Mouse (Mus musculus): ENCODE results near the gene Zmynd8.

Gene Zmynd8

DNA sequence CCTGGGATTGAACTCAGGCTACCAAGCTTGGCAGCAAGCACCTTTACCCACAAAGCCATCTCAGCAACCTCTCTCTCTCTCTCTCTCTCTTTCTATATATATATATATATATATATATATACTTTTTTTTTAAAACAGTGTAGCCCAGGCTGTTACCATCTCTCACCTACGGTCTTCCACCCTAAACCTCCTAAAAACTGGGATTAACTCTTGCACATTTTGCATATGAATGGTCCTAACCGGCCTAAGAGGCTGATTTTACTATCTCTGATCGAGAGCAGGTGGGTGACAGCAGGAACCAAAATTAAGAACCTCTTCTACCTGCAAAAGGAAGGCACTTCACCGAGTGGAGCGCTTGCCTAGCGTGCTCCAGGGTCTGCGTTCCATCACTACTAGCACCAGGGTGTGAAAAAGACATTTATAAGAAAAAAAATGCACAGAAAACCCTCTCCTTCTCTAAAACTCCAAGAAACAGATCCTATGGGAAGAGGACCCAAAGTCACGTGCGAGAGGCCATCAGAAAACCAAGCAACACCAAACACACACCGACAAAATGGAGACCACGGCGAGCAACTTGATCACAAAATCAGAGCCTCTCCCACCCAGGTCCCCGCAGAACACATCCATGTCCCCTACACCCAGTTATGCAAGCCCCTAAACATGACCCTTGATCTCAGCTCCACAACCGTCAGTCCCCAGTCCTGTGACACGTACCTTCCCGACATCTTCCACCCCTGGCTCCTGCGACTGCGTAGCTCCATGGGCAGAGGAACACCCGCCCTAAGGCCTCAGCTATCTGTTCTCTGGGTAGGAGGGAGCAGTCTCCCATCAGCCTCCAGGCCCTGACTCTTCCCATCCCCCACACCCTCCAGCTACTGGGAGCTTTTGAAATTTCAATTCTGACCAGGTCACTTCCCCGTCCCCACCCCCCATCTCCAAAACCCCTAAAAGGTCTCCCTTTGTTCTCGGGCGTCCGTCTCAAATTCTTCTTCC is at the start of gene Zmynd8:
Gene Zmynd8, minus strand, starts transcription at position 815 of the 993 bp plus-strand sequence.
- DNase-seq (ENCODE audit: low spot score in 2 of 2), result no peak

DNA sequence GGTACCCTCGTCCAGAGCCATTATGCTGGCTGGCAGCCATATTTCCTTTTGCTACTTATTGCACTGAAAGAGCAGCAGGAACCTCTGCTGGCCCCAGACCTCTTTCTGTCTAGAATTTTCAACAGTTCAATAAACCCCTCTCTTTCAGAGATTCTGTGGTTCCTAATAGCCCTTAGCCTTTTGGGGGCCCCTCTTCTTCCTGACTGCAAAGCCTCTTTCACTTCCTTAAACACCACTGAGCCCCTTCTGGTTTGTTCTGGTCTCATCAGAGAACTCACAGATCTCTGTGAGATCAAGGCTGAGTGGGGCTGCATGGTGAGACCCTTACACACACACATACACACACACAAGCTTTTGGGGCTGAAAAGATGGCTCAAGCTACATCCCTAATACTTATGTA is 49.2 kb upstream of the Zmynd8 start:
- DNase-seq (ENCODE audit: low spot score in 2 of 2), result no peak

DNA sequence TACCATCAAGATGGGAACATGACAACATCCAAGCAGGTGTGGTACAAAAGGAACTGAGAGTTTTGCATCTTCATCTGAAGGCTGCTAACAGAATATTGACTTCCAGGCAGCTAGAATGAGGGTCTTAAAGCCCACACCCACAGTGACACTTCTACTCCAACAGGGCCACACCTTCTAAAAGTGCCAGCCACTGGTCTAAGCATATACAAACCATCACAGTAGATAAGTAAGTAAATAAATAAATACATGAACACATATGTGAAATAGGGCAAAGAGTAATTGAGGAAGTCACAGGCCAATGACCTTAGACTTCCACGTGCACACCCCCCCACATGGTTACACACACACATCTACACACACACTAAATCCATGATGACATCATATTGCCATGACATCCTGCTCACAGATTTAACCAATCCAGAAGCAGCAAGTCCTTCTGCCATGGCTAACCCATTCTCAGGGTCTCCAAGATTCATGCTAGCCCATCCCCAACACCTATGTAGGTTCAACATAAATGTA is 47.3 kb upstream of the Zmynd8 start:
- no peak for DNase-seq (ENCODE audit: low spot score in 2 of 2)

DNA sequence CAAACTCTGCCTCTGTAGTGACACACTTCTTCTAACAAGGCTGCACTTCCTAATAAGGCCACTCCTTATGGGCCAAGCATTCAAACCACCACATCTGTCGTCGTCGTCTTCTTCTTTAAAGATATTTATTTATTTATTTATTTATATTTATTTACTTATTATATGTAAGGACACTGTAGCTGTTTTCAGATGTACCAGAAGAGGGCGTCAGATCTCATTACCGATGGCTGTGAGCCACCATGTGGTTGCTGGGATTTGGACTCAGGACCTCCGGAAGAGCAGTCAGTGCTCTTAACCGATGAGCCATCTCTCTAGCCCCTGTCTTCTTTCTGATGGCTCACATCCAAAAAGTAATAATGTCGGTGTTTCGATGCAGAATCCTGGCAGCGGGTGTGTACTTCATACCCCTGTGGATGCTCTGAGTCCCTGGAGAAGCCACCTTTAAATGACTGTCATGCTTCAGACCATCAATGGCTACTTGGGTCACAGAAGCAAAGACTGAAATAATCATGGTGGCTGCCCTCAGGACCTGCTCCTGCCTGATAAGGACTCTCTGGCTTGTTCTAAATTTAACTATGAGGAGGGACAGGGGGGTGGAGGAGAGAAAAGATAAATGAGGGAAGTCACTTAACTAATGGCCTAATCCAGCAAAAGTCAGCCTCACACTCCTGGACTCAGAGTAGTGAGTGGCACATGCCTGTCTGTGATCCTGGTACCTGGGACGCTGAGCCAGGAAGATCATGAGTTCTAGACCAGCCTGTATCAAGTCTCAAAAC is 45.9 kb upstream of the Zmynd8 start:
- no peak for DNase-seq (ENCODE audit: low spot score in 2 of 2)

DNA sequence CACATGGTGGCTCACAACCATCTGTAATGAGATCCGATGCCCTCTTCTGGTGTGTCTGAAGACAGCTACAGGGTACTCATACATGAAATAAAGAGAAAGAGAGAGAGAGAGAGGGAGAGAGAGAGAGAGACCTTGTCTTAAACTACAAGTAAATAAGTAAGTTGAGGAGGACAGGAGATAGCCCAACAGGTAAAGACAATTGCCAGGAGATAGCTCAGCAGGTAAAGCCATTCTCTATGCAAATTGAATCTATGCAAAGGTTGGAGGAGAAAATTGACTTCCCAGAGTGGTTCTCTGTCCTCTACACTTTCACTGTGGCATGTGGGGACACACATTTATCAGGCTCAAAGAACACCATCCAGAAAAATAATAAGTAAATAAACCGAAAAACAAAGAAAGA is 44.3 kb upstream of the Zmynd8 start:
- no peak for DNase-seq (ENCODE audit: low spot score in 2 of 2)

DNA sequence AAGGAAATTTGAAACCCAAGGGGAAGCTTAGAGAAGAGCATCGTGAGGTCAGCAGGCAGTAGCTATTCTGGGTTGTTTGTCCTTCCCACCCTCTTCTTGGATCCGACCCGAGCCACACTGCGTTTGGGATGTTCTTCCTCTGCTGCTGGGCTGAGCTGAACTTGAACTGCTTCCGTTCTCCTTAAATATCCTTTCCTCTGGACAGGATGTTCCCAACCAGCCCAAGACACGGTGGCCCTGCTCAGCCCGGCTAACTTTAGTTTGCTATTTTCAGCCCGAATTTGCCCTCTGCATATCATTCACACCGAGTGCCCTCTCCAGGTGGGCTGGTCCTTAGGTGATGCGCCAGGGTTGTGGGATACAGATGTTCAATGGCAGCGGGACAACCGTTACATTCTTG is 37.3 kb upstream of the Zmynd8 start:
- no peak for DNase-seq (ENCODE audit: low spot score in 2 of 2)

DNA sequence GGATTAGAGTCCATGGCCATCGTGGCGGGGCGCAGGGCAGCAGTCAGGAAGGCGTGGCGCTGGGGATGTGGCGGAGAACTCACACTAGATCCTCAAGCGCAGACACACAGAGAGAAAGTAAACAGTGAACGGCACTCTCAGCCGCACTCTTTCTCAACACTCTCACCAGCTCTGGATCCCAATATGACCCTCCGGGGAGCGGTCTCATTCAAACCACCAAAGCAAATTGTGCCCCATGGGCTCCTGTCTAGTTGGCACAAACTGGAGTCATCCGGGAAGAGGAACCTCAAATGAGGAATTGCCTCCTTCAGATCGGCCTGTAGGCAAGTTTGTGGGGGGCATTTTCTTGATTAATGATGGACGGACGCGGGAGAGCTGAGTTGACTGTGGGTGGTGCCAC is 28.9 kb upstream of the Zmynd8 start:
- no peak for DNase-seq (ENCODE audit: low spot score in 2 of 2)

DNA sequence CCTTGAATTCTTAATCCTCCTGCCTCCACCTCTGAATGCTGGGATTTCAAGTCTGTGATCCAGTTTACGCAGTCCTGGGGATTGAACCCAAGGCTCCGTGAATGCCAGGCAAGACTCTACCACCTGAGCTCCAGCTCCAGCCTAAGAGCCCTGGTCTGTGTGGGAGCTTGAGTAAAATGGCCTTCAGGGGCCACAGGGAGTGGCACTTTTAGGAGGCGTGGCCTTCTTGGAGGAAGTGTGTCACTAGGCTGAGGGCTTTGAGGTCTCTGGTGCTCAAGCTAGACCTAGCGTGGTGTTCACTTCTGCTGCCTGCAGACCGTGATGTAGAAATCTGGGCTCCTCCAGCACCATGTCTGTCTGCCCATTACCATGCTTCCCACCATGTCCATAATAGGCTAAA is 27.4 kb upstream of the Zmynd8 start:
- DNase-seq (ENCODE audit: low spot score in 2 of 2), result no peak

DNA sequence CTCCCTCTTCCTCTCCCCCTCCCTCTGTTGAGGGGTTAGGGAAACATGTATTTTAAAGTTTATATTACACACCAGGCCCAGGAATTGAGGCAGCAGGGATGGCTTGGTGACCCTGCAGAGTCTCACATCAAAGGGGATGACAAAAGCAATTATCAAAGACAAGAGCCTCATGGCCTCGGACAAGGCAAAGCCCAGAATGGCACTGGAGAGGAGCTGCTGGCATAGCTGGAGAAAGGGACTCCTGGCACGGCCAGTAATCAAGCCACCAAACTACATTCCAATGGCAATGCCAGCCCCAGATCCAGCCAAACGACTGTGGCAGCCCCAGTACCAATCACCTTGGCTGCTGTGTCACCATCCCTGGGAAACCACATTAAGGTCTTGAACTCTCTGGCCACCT is 26.3 kb upstream of the Zmynd8 start:
- DNase-seq (ENCODE audit: low spot score in 2 of 2), result no peak

DNA sequence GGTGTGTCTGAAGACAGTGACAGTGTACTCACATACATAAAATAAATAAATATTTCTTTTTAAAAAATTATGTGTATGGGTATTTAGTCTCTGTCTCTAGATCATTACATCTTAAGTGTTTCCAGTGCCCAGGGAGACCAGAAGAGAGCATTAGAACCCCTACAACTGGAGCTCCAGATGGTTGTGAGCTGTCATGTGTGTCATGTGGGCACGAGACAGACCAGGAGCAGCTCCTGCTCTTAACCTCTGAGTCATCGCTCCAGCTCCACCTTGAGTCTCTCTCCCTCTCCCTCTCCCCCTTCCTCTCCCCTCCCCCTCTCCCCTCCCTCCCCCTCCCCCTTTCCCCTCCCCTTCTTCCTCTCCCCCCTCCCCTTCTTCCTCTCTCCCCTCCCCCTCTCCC is 25.9 kb upstream of the Zmynd8 start:
- no peak for DNase-seq (ENCODE audit: low spot score in 2 of 2)

DNA sequence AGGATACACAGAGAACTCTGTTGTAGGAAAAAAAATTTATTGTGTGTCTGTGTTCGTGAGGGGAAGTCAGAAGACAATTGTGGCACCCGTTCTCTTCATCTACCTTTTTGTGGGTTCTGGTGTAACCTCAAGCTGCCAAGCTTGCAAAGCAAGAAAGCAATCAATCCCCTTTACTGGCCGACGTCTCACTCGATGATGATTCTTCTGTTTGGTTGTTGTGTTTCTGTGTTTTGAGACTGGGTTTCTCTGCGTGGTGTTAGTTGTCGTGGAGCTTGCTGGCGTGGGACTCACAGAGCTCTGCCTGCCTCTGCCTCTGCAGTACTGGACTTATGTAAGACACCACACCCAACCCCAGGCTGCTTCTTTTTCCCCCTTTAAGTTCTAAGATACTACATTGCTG is 24.9 kb upstream of the Zmynd8 start:
- DNase-seq (ENCODE audit: low spot score in 2 of 2), result no peak

DNA sequence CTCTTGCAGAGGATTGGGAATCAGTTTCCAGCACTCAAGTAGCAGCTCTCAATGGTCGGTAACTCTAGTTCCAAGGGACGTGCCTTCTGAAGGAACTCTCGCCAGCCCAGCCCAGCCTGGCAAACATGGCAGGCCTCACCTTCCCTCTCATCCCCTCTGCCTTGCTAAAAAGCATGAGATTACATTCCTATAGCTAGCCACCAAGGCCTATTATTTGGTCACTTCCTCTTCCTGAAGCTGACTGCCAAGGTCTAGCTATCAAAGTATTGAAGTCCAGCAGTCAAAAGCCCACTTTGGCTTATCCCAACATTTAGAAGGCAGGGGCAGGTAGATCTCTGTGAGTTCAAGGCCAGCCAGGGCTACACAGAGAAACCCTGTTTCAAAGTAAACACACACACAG is 24.2 kb upstream of the Zmynd8 start:
- DNase-seq (ENCODE audit: low spot score in 2 of 2), result no peak

DNA sequence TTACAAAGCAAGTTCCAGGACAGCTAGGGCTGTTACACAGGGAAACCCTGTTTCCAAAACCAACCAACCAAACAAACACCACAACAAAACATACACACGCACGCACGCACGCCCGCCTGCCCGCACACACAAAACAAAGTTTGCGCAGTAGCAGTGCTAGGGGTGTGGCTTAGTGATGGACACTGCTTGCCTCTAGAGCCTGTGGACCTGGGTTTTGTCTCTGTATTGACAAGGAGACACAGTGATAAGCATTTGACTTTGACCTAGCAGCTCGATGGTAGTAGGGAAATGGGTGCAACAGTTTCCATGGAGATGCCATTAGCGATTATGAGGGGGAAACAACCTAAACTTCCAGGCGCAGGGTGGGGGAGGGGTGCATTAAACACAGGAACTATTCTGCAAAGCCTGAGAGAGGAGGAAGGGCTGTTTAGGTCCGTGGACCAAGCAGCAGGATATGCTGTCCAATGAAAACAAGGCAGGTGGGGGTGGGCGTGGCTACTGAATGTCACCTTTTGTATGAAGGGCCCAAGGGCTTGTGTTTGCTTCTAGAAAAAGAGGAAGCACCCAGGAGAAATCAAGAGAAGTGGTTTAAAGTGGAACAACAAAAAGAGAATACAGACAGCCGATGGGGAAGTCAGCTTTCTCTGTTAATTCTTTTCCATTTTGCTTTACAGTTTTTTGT is 23.4 kb upstream of the Zmynd8 start:
- DNase-seq (ENCODE audit: low spot score in 2 of 2), result no peak

DNA sequence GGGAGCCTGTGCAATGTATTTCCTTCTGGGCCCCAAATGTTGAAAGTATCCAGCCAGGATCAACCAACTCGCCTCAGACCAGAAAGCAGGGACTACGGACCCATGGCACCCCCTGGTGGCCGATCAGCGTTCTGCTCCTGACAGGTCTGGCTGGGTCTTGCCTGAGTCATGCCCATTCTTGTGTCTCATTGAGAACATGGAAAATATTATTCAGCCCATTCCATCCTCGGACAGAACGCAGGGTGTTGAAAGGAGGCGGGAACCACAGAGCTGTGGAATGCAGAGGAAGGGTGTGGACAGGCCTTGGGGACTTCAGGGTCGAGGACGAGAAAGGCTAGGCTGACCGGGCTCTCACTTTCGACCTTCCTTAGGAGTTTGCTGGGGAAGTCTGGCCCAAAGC is 15.5 kb upstream of the Zmynd8 start:
- peak; percentile 97 for DNase-seq (ENCODE audit: low spot score in 2 of 2)

DNA sequence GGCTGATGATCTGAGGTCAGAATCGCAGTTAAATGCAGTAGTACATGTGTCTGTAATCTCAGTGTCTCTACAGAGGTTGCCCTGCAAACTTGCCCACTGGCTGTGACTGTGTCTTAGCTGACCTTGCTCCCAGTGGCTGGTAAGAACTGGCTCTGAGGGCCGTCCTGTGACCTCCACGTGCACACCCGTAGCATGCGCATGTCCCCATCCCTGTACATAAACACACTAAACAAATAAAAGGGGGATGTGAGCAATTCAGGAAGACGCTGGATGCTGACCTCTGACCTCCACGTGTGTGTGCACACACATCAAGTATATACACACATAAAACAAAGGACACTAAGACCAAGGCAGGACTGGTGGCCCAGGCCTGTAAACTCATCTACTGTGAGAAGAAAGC is 14.3 kb upstream of the Zmynd8 start:
- DNase-seq (ENCODE audit: low spot score in 2 of 2), result no peak

DNA sequence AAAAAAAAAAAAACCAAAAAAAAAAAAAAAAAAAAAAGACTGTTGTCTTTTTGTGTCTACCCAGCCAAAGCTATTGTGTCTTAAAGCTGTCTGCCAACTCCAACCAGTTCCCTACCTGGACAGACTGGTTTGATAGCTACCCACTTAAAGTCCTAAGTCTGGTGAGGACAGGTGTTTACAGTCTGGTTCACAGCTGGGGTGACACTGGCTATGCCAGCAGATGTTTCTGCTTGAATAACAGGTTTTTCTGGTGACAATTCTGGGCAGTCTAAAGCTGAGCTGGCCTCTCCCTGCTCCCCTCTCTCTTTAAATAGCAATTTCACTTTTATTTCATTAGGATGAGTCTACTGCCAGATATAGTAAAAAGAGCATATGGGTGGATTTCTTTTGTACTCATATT is 10.9 kb upstream of the Zmynd8 start:
- DNase-seq (ENCODE audit: low spot score in 2 of 2), result no peak

DNA sequence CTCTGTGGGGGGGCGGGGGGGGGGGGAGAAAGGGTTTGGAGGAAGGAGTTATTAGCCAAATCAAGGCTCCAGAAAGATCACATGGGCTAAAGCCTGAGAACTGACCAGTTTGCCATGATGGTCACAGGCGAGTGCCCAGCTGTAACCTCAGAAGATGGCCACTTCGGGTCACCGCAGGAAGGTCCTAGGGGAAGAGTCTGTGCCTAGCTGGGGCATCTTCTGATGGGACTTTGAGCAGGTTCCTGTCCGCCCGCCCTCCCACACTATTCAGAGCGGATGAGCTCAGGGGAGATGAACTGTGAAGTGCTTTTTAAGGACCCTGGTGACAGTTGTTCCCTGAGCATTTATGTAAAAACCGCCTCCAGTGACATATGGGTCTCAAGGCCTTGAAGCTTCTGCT is 8.4 kb upstream of the Zmynd8 start:
- no peak for DNase-seq (ENCODE audit: low spot score in 2 of 2)

DNA sequence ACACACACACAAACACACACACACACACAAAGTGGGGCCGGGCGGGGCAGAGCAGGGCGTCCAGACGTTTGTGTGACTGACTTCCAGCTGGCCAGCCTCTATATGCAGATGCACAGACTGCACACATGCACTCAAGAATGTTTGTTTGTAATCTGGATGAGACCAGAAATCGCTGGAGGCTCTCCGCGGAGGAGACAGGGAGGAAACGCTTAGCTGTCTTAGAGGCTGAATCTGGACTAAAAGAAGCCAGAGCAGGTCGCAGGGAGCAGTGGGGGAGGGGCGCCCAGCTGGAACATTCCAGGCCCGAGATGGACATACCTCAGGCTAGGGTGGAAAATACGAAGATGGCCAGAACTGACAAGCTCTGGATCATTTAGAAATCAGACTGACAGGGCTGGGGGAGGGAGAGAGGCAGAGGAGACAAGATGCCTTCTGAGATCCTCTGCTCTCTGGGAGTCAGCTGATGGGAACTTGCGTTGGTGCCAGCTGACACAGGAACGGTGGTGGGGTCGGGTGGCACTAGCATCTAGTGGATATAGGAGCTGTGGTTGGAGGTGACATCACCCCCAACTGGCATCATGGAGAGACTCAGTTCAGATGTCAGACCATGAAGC is 7.6 kb upstream of the Zmynd8 start:
- peak in 1 of 2 experiments; percentile 30 for DNase-seq (ENCODE audit: low spot score in 2 of 2)

DNA sequence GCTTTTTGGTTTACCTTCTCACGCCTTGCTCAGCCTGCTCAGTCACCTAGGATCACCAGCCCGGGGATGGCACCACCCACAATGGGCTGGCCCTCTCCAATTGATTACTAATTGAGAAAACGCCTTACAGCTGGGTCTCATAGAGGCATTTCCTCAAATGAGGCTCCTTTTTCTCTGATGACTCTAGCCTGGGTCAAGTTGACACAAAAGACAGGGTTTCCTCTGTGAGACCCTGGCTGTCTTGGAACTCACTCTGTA is 2.2 kb upstream of the Zmynd8 start:
- no peak for DNase-seq (ENCODE audit: low spot score in 2 of 2)

DNA sequence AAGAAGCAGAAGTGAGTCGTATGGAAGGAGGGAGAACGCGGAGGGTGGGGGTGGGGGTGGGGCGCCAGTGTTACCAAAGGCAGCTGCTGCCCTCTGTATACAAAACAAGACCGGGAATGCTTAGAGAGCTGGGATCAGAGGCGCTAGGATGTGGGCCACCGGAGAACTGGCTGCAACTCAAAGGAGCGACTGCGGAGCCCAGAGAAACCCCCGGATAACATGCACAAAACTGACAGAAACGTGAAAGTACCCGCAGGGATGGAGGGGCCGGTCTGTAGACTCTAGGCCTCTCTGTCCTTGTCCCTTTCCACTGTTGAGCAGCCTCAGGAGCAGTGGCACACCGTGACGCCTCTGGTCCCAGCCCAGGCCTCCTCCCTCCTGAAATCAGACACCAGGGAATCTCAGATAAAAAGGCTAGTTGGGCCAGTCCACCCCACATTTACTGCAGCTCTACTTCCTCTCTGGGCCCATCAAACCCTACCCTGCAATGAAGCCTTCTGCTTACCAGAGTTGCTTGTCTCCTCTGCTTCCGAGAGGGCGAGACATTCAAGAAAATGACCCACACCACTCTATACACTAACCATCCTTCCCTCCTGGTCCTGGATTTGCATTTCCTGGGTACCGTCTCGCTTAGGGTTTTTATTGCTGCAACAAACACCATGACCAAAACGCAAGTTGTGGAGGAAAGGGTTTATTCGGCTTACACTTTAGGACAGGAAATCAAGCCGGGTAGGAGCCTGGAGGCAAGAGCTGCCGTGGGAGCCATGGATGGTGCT is 1.7 kb upstream of the Zmynd8 start:
- DNase-seq (ENCODE audit: low spot score in 2 of 2), result no peak

DNA sequence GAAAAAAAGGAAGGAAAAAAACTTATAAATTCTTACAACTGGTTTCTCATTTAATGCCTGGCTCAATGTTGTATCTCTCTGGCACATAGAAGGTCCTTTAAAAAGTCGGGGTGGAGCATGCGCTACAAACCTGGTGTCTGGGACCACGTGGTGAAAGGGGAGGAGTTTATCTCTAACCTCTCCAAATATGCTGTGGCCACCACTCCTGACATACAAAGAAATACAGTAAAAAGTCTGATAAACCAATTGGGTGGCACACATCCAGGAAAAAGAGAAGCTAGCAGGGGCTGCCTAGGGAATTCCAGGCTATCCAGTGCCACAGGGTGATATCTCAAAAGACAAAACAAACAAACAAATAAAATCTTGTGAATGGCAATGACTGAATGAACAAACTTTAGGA is 1.1 kb upstream of the Zmynd8 start:
- DNase-seq (ENCODE audit: low spot score in 2 of 2), result no peak

Data from cerebellum, postnatal 4 days (tissue).